Mouse (Mus musculus): ENCODE results near the gene Hdhd5. TPM values are rescaled to one million over a fixed set of nuclear protein-coding genes. Genes with fewer than 3 reads are reported as not detected.

The Hdhd5 gene
- total and polyA plus RNA-seq, 3 experiments = 17.8 to 19.9 TPM; not detected in 1

DNA sequence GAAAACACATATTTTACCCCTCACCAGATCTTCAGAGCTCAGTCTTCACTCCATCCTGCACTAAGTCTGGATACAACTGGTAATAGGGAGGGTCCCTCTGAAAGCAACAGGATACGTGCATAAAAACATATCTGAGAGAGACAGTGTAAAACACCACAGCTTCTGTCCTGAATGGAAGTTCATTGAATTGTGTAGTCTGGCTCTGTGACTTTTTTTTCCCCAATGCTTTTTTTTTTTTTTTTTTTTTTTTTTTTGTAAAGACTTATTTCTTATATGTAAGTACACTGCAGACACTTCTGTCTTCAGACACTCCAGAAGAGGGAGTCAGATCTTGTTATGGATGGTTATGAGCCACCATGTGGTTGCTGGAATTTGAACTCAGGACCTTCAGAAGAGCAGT is 1.5 kb upstream of the Hdhd5 start:
- Histone ChIP-seq H3K27me3 (ENCODE audit: control insufficient read depth in 1 of 2, insufficient read depth in 2 of 2, low read length in 2 of 2) (no peaks in the 10 kb centered on the region; a peak in 1 of 4 replicates), H3K36me3 (ENCODE audit: control insufficient read depth in 1 of 2, insufficient read depth in 2 of 2, low read length in 2 of 2) (peaks cover 0 to 14% of the 10 kb centered on the region in 2 experiments; a peak in 2 of 4 replicates), H3K4me1 (ENCODE audit: control insufficient read depth in 1 of 2, insufficient read depth in 2 of 2, low read length in 2 of 2) (peaks cover 2 to 15% of the 10 kb centered on the region in 2 experiments), H3K27ac (ENCODE audit: control insufficient read depth, low read depth, low read length) (no peak overlapping the region), H3K4me3 (ENCODE audit: control insufficient read depth in 1 of 2, insufficient read depth in 1 of 2, low read depth in 2 of 2, low read length in 2 of 2) (no peak overlapping the region), H3K79me2 (ENCODE audit: control insufficient read depth, insufficient read depth, low read length, poor library complexity) (peaks cover 9% of the 10 kb centered on the region), H3K9ac (ENCODE audit: control insufficient read depth, low read depth, low read length, poor library complexity, severe bottlenecking) (no peak overlapping the region), H3K9me3 (replicated peaks; ENCODE audit: insufficient read depth, low read length) (no peaks in the 10 kb centered on the region)
- TF ChIP-seq ZNF384 (IDR thresholded peaks at IDR 0.05; ENCODE audit: low read depth, low read length) (peak; percentile 84), E2F4 (IDR thresholded peaks at IDR 0.05; ENCODE audit: borderline replicate concordance, low read depth, low read length) (no peak), MYC (IDR thresholded peaks at IDR 0.05; ENCODE audit: low read depth, low read length) (no peak), RCOR1 (IDR thresholded peaks at IDR 0.05; ENCODE audit: low read depth, low read length) (no peak)
- no peak for DNase-seq (ENCODE audit: low read depth, low spot score)

DNA sequence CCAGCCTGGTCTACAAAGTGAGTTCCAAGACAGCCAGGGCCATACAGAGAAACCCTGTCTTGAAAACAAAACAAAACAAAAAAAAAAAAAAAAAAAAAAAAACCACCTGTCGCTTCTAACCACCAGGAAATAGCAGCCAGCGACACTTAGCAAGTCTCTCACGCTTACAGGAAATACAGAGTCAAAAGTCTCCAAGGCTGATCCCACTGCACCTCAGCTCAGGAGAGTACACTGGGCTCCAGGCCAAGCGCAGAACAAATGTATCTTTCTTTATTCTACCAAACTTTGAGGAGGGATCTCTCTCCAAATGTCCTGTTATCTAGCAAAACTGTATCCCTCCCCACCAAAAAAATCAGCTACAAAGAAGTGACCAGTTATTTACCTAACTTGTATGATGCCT is 2.0 kb downstream of the Hdhd5 start:
- H3K9ac ChIP-seq (ENCODE audit: control insufficient read depth, low read depth, low read length, poor library complexity, severe bottlenecking) = no peak overlapping the region
- TF ChIP-seq RAD21 (IDR thresholded peaks at IDR 0.05; ENCODE audit: low read depth, low read length) (no peak), JUND (IDR thresholded peaks at IDR 0.05; ENCODE audit: low read depth, low read length) (no peak), GABPA (IDR thresholded peaks at IDR 0.05; ENCODE audit: low read depth, low read length) (no peak), GATA1 (IDR thresholded peaks at IDR 0.05; ENCODE audit: low read depth, low read length) (no peak), MAFK (IDR thresholded peaks at IDR 0.05; ENCODE audit: borderline replicate concordance, low read depth, low read length) (no peak), CHD2 (IDR thresholded peaks at IDR 0.05; ENCODE audit: low read length) (no peak), MYB (IDR thresholded peaks at IDR 0.05; ENCODE audit: low read depth, low read length) (no peak), CTCF (IDR thresholded peaks at IDR 0.05 in 2 of 3, conservative IDR thresholded peaks at IDR 0.05 in 1 of 3; ENCODE audit: control insufficient read depth in 1 of 3, insufficient read depth in 1 of 3, low read depth in 2 of 3, low read length in 3 of 3, poor library complexity in 1 of 3, severe bottlenecking in 1 of 3) (no peak), EP300 (IDR thresholded peaks at IDR 0.05; ENCODE audit: low read depth in 1 of 2, low read length in 2 of 2) (no peak), TBP (IDR thresholded peaks at IDR 0.05; ENCODE audit: low read depth, low read length) (no peak), POLR2AphosphoS5 (IDR thresholded peaks at IDR 0.05; ENCODE audit: borderline replicate concordance, low read depth, low read length) (no peak), SMC3 (IDR thresholded peaks at IDR 0.05; ENCODE audit: low read depth, low read length) (no peak), ZNF384 (IDR thresholded peaks at IDR 0.05; ENCODE audit: low read depth, low read length) (no peak), SIN3A (IDR thresholded peaks at IDR 0.05; ENCODE audit: low read length) (no peak), MXI1 (IDR thresholded peaks at IDR 0.05; ENCODE audit: low read depth, low read length) (no peak), KAT2A (conservative IDR thresholded peaks at IDR 0.05; ENCODE audit: low read depth, low read length) (no peak), MAX (IDR thresholded peaks at IDR 0.05; ENCODE audit: low read length) (no peak), CHD1 (IDR thresholded peaks at IDR 0.05; ENCODE audit: low read depth, low read length) (no peak), MEF2A (IDR thresholded peaks at IDR 0.05; ENCODE audit: extremely low read depth, insufficient replicate concordance, low read depth, low read length, poor library complexity, severe bottlenecking) (no peak)

More for the DNA sequence above, 2.0 kb downstream of the Hdhd5 start:
- H3K79me2 ChIP-seq (ENCODE audit: control insufficient read depth, insufficient read depth, low read length, poor library complexity) = peaks cover 9% of the 10 kb centered on the region
- H3K27ac ChIP-seq (ENCODE audit: control insufficient read depth, low read depth, low read length) = no peak overlapping the region
- no peaks in the 10 kb centered on the region for H3K9me3 ChIP-seq (replicated peaks; ENCODE audit: insufficient read depth, low read length)
- H3K4me3 ChIP-seq (ENCODE audit: control insufficient read depth in 1 of 2, insufficient read depth in 1 of 2, low read depth in 2 of 2, low read length in 2 of 2) = no peak overlapping the region
- no peak for DNase-seq (ENCODE audit: low read depth, low spot score)
- no peaks in the 10 kb centered on the region; a peak in 1 of 4 replicates for H3K27me3 ChIP-seq (ENCODE audit: control insufficient read depth in 1 of 2, insufficient read depth in 2 of 2, low read length in 2 of 2)
- peaks cover 2 to 15% of the 10 kb centered on the region in 2 experiments for H3K4me1 ChIP-seq (ENCODE audit: control insufficient read depth in 1 of 2, insufficient read depth in 2 of 2, low read length in 2 of 2)
- peaks cover 0 to 14% of the 10 kb centered on the region in 2 experiments; a peak in 2 of 4 replicates for H3K36me3 ChIP-seq (ENCODE audit: control insufficient read depth in 1 of 2, insufficient read depth in 2 of 2, low read length in 2 of 2)
